Mouse (Mus musculus) frontal cortex, postnatal 25 days (tissue): Measurements from ENCODE around the gene St6galnac5.

Experiments used
- DNase-seq, 2 experiments: peaks; one replicate each; pipeline ENCODE4 v3.0.0; 2022; ENCODE audit warnings: low spot score in 2 of 2

St6galnac5 gene

GRCm38 (mm10) chr3:152950914-152951313 is 31.1 kb downstream of the St6galnac5 start:
- no peak for DNase-seq

GRCm38 (mm10) chr3:152950299-152950698 is 31.7 kb downstream of the St6galnac5 start:
- no peak for DNase-seq

GRCm38 (mm10) chr3:152949233-152949777 is 32.7 kb downstream of the St6galnac5 start:
- DNase-seq = no peak

GRCm38 (mm10) chr3:152948556-152948955 is 33.5 kb downstream of the St6galnac5 start:
- DNase-seq = no peak

- no peak for DNase-seq
Observed at GRCm38 (mm10) chr3:152947031-152947640, 34.9 kb downstream of the St6galnac5 start.

- no peak for DNase-seq
Observed at GRCm38 (mm10) chr3:152944766-152945165, 37.3 kb downstream of the St6galnac5 start.

GRCm38 (mm10) chr3:152942985-152943384 is 39.1 kb downstream of the St6galnac5 start:
- no peak for DNase-seq

GRCm38 (mm10) chr3:152941671-152942070 is 40.4 kb downstream of the St6galnac5 start:
- no peak for DNase-seq

GRCm38 (mm10) chr3:152936313-152936712 is 45.7 kb downstream of the St6galnac5 start:
- no peak for DNase-seq

GRCm38 (mm10) chr3:152933737-152934136 is 48.3 kb downstream of the St6galnac5 start:
- no peak for DNase-seq

- no peak for DNase-seq
Observed at GRCm38 (mm10) chr3:152932544-152932943, 49.5 kb downstream of the St6galnac5 start.

GRCm38 (mm10) chr3:152932096-152932495 is 50.0 kb downstream of the St6galnac5 start:
- no peak for DNase-seq

GRCm38 (mm10) chr3:152931354-152931753 is 50.7 kb downstream of the St6galnac5 start:
- no peak for DNase-seq

- DNase-seq = no peak
Observed at GRCm38 (mm10) chr3:152929788-152930281, 52.2 kb downstream of the St6galnac5 start.

GRCm38 (mm10) chr3:152929256-152929787 is 52.7 kb downstream of the St6galnac5 start:
- no peak for DNase-seq

GRCm38 (mm10) chr3:152928287-152928975 is 53.6 kb downstream of the St6galnac5 start:
- no peak for DNase-seq

- no peak for DNase-seq
Observed at GRCm38 (mm10) chr3:152926166-152926565, 55.9 kb downstream of the St6galnac5 start.

GRCm38 (mm10) chr3:152925364-152925763 is 56.7 kb downstream of the St6galnac5 start:
- DNase-seq = no peak

- DNase-seq = no peak
Observed at GRCm38 (mm10) chr3:152923530-152923929, 58.5 kb downstream of the St6galnac5 start.

- DNase-seq = no peak
Observed at GRCm38 (mm10) chr3:152920365-152920764, 61.7 kb downstream of the St6galnac5 start.

- no peak for DNase-seq
Observed at GRCm38 (mm10) chr3:152919101-152919500, 62.9 kb downstream of the St6galnac5 start.

- DNase-seq = no peak
Observed at GRCm38 (mm10) chr3:152917579-152917978, 64.5 kb downstream of the St6galnac5 start.

GRCm38 (mm10) chr3:152914376-152914775 is 67.7 kb downstream of the St6galnac5 start:
- no peak for DNase-seq
